Mouse (Mus musculus) liver, adult 10 weeks (tissue): ENCODE results near the gene Lhfp. TPM values are rescaled to one million over a fixed set of nuclear protein-coding genes. Genes with fewer than 3 reads are reported as not detected.

Experiments used
- polyA plus RNA-seq: library from polyadenylated mRNA; stranded (reverse); fragments of 350-450 nt; fragmentation: Illumina TruSeq; extraction: RNeasy Lipid Tissue Mini Kit (QIAGEN cat#74804); gene quantifications from one replicate; pipeline ENCODE4 v1.2.3, GENCODE M21; 2014; ENCODE audit warnings: low read depth, low replicate concordance

Gene Lhfp
- polyA plus RNA-seq, result 24.1 TPM

DNA sequence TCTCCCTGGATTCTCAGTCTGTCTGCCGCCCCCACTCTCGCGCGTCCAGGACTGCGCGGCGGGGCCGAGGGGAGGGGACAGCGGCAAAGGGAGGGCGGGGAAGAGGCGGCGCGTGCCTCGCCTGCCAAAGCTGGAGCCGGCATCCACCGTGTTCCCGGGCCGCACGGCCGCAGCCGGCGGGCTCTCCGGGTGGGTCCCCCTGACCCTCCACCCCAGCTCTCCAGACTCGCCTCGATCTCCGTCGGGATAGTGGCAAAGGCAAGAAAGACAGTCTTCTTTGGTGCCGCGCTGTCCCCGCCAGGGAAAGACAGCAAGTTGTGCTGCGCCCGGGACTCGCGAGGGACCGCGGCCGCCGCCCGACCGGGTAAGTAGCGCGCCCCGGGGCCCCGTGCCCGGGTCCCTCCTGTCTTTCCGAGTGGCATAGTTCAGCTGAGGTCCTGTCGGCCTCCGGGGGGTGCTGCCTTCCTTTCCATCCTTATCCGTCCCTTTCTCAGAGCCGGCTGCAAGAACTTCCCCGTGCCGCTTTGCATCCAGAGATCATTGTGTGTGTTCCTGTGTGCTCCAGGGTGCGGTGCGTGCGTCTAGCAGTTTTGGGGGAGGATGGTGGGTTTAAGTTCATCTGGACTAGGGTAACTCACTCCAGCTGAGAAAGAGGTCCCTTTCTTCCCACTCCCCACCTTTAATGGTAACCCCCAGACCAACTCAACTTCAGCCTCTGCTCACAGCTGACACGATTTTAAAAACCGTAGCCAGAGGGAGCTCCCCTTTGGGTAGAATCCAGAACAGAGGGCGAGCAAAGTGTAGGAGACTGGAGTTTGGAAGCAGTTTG is at the start of gene Lhfp:
Lhfp (plus strand) TSS at position 118 of the 829 bp plus-strand sequence.

DNA sequence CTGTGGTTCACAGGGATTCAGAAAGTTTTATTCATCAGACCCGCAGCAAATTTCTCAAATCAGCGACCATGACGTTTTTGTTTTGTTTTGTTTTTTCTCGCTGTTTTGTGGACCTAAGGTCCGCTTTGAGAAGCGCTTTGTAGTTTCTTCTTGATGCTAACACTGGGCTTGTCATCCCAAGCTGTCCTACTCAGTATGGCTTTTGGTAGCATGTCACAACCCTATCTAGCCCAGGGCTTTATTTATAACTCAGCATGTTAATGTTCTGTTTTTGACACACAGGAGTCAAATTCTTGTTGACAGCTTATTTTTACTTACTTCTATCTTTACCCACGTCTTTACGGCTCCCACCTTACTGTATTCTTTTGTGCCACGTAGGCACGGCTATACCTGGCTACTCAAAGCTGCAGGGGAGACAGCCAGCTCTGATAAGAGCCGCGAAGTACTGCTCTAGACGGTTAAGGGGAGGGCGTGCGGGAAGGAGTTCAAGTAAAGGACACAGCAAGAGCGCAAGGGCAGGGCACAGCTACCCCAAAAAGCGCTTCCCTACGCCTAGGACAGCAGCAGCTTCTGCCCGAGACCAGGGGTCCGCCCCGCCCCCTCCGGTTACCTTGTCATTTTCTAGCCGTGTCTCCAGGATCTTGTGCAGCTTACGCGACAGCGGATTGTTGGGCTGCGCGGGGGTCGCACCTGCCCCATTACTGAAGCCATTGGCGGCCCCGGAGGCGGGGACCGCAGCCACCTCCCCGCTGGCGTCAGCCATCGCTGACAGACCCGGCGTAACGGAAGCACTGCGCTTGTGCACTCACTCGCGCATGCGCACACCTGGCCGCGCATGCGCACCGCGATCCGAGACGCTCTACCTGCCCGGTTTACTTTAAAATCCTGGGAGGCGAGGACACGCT is 24.6 kb upstream of the Lhfp start, which contains the start of gene Cog6:
Cog6 (minus strand) TSS at position 802 of the 905 bp plus-strand sequence.

Other genes with a start within 250 kb of the Lhfp start
- 23.2 TPM for gene Cog6, start 24.3 kb upstream of the Lhfp start, polyA plus RNA-seq